Mouse (Mus musculus): ENCODE measurements around the gene Plin5.

Gene Plin5

GRCm38 (mm10) chr17:56103465-56104285, 13.7 kb downstream of the Plin5 start:
- TF ChIP-seq GATA4 (IDR thresholded peaks at IDR 0.05; ENCODE audit: insufficient replicate concordance, low read length): no peak

GRCm38 (mm10) chr17:56102927-56103326, 14.5 kb downstream of the Plin5 start:
- no peak for TF ChIP-seq GATA4 (IDR thresholded peaks at IDR 0.05; ENCODE audit: insufficient replicate concordance, low read length)

- TF ChIP-seq GATA4 (IDR thresholded peaks at IDR 0.05; ENCODE audit: insufficient replicate concordance, low read length): no peak
These were observed 15.2 kb downstream of the Plin5 start for GRCm38 (mm10) chr17:56102158-56102557.

GRCm38 (mm10) chr17:56100811-56101210, 16.6 kb downstream of the Plin5 start:
- TF ChIP-seq GATA4 (IDR thresholded peaks at IDR 0.05; ENCODE audit: insufficient replicate concordance, low read length): no peak

GRCm38 (mm10) chr17:56098711-56099572, 18.5 kb downstream of the Plin5 start:
- no peak for TF ChIP-seq GATA4 (IDR thresholded peaks at IDR 0.05; ENCODE audit: insufficient replicate concordance, low read length)

GRCm38 (mm10) chr17:56098180-56098579, 19.2 kb downstream of the Plin5 start:
- no peak for TF ChIP-seq GATA4 (IDR thresholded peaks at IDR 0.05; ENCODE audit: insufficient replicate concordance, low read length)

- TF ChIP-seq GATA4 (IDR thresholded peaks at IDR 0.05; ENCODE audit: insufficient replicate concordance, low read length): no peak
These were observed 20.5 kb downstream of the Plin5 start for GRCm38 (mm10) chr17:56096883-56097282.

- no peak for TF ChIP-seq GATA4 (IDR thresholded peaks at IDR 0.05; ENCODE audit: insufficient replicate concordance, low read length)
These were observed 24.6 kb downstream of the Plin5 start for GRCm38 (mm10) chr17:56092794-56093193.

GRCm38 (mm10) chr17:56092312-56092711, 25.1 kb downstream of the Plin5 start:
- no peak for TF ChIP-seq GATA4 (IDR thresholded peaks at IDR 0.05; ENCODE audit: insufficient replicate concordance, low read length)

- TF ChIP-seq GATA4 (IDR thresholded peaks at IDR 0.05; ENCODE audit: insufficient replicate concordance, low read length): no peak
These were observed 36.4 kb downstream of the Plin5 start for GRCm38 (mm10) chr17:56080781-56081585.

- TF ChIP-seq GATA4 (IDR thresholded peaks at IDR 0.05; ENCODE audit: insufficient replicate concordance, low read length): no peak
These were observed 37.5 kb downstream of the Plin5 start for GRCm38 (mm10) chr17:56079921-56080320.

- peak; percentile 6; the same call in 1 of the 2 replicates for TF ChIP-seq GATA4 (IDR thresholded peaks at IDR 0.05; ENCODE audit: insufficient replicate concordance, low read length)
These were observed 38.3 kb downstream of the Plin5 start, which contains the start of gene Hdgfl2 for GRCm38 (mm10) chr17:56078880-56079795. TSS of gene Hdgfl2 (plus strand) at chr17:56079634.

GRCm38 (mm10) chr17:56077523-56077922, 39.9 kb downstream of the Plin5 start:
- TF ChIP-seq GATA4 (IDR thresholded peaks at IDR 0.05; ENCODE audit: insufficient replicate concordance, low read length): no peak

GRCm38 (mm10) chr17:56074827-56075208, 42.6 kb downstream of the Plin5 start, which contains the start of gene Ubxn6:
TSS of gene Ubxn6 (minus strand) at chr17:56075028.
- TF ChIP-seq GATA4 (IDR thresholded peaks at IDR 0.05; ENCODE audit: insufficient replicate concordance, low read length): peak; percentile 70; the same call in 1 of the 2 replicates

Measured in liver, adult (tissue).